In genomic region chr6:127496841-127497656, GRCm38 (mm10) we compare ENCODE assay signal across 10 mouse cellular contexts. TPM values are rescaled to one million over a fixed set of nuclear protein-coding genes. Genes with fewer than 3 reads are reported as not detected.
DNase-seq lines count a peak whose midpoint lies in the region; ATAC-seq lines count a peak whose summit lies in the region.
"Had no signal": no experiment of that assay in that cellular context is flagged by ENCODE, and none has a peak within 500 bp of the region (broad histone marks: within the 10 kb centered on the region; RNA-seq: fewer than 3 reads in every experiment).

No protein-coding gene starts in this region.

- H3K27ac ChIP-seq in embryonic facial prominence, embryonic 12.5 days = peak overlapping the region; percentile 32
- H3K27ac ChIP-seq: heart, embryonic 15.5 days had no signal

- no peak overlapping the region for H3K4me3 ChIP-seq in embryonic facial prominence, embryonic 12.5 days
- H3K4me3 ChIP-seq: heart, embryonic 15.5 days; megakaryocyte, embryonic 14.5 days had no signal

- WGBS in embryonic facial prominence, embryonic 12.5 days = 48% methylated on average over 18 of the region's 18 CpGs

- no peak overlapping the region for H3K9ac ChIP-seq in embryonic facial prominence, embryonic 12.5 days
- H3K9ac ChIP-seq: heart, embryonic 15.5 days had no signal

- peak; percentile 17 for DNase-seq in cerebellum, adult 11-12 months
- DNase-seq in lung, adult 18-20 months = peak; percentile 9 to 28
- no peak for DNase-seq in lung, postnatal 4 days
- peak; percentile 19 to 23 for DNase-seq in layer of hippocampus, postnatal 36 days
- no peak for DNase-seq in ovary, adult 18-20 months (ENCODE audit: low spot score)
- no peak for DNase-seq in gastrocnemius, postnatal 4 days (ENCODE audit: low spot score in 2 of 2)

- 0 out of 2 replicates have a peak, but pooled peaks cover 4% of the 10 kb centered on the region for H3K36me3 ChIP-seq in embryonic facial prominence, embryonic 12.5 days
- H3K36me3 ChIP-seq: heart, embryonic 15.5 days had no signal

- H3K9me3 ChIP-seq in embryonic facial prominence, embryonic 12.5 days = no peaks in the 10 kb centered on the region
- H3K9me3 ChIP-seq: heart, embryonic 15.5 days; megakaryocyte, embryonic 14.5 days had no signal

- peaks cover 22% of the 10 kb centered on the region; the same call in 1 of the 2 replicates for H3K4me1 ChIP-seq in embryonic facial prominence, embryonic 12.5 days
- H3K4me1 ChIP-seq: heart, embryonic 15.5 days had no signal

- no peaks in the 10 kb centered on the region for H3K27me3 ChIP-seq in embryonic facial prominence, embryonic 12.5 days
- H3K27me3 ChIP-seq: heart, embryonic 15.5 days had no signal

- ATAC-seq in cerebellum, adult (ENCODE audit: insufficient number of reproducible peaks, low FRiP score, low TSS enrichment) = no peak
- ATAC-seq in embryonic facial prominence, embryonic 12.5 days (ENCODE audit: insufficient number of reproducible peaks, insufficient read depth, low FRiP score, low TSS enrichment) = no peak

- no peak overlapping the region for H3K4me2 ChIP-seq in embryonic facial prominence, embryonic 12.5 days (replicated peaks)
- H3K4me2 ChIP-seq: heart, embryonic 15.5 days had no signal

RNA-seq across cellular contexts. Expression of gene Parp11, which starts 50.4 kb away (rescaled TPM):
- polyA plus RNA-seq in embryonic facial prominence, embryonic 12.5 days (2016; fragmentation: Nextera tagmentation; extraction: Ambion mirVana) = 38.2 and 39.9 TPM in 2 replicates
- total RNA-seq in layer of hippocampus, postnatal 36 days (2021) = 10 to 100 TPM; 32.1 to 40.1 TPM
- 10 to 100 TPM; 13.6 to 14.6 TPM for total RNA-seq in gastrocnemius, postnatal 4 days (2021)

Comparison
In these comparisons a context has a peak if more than half of its experiments do, and no peak if none do; other contexts are left out.
1. DNase-seq: peak in cerebellum, adult 11-12 months (single experiment), lung, adult 18-20 months (2 of 2) and layer of hippocampus, postnatal 36 days (2 of 2); none in lung, postnatal 4 days (0 of 2), ovary, adult 18-20 months (single experiment) and gastrocnemius, postnatal 4 days (0 of 2).